Mouse (Mus musculus) midbrain, embryonic 11.5 days (tissue): ENCODE measurements at regions not wholly inside any gene's neighbourhood (a gene's known extent, or its start where the extent isn't known, plus 50 kb on each side); places are given as distances from the start of the nearest gene placed in this dataset.
"Not testable (repeated sequence)": the region's sequence is repeated elsewhere in the genome, so short reads cannot be mapped to it uniquely, and the experiment has no call there.

ENCODE experiments used
- ATAC-seq: fragments of 200-750 bp; cut with Nextera tagmentation; 2 replicates; pipeline ENCODE4 v1.8.0; 2017; ENCODE audit warnings: moderate TSS enrichment, moderate library complexity; ENCODE audit not compliant: low FRiP score
- DNase-seq: peaks from one replicate; pipeline ENCODE4 v3.0.0; 2015; ENCODE audit warnings: low spot score; ENCODE audit errors: missing footprints
- H3K27ac ChIP-seq: fragments of 300-500 bp; sonication (generic); 2 replicates; pipeline ENCODE4 v1.5.1; 2014; ENCODE audit warnings: low read depth, low read length
- H3K27me3 ChIP-seq: fragments of 300-500 bp; sonication (generic); 2 replicates; pipeline ENCODE4 v1.6.1; 2014; ENCODE audit warnings: mild to moderate bottlenecking, low read length, moderate library complexity, mixed read lengths; ENCODE audit not compliant: control insufficient read depth, insufficient read depth
- H3K36me3 ChIP-seq: fragments of 300-500 bp; sonication (generic); 2 replicates; pipeline ENCODE4 v1.6.1; 2014; ENCODE audit warnings: mild to moderate bottlenecking, low read length, moderate library complexity, mixed read lengths; ENCODE audit not compliant: control insufficient read depth, insufficient read depth
- H3K4me1 ChIP-seq: fragments of 300-500 bp; sonication (generic); 2 replicates; pipeline ENCODE4 v1.6.1; 2014; ENCODE audit warnings: low read length; ENCODE audit not compliant: control insufficient read depth, insufficient read depth
- H3K4me2 ChIP-seq: fragments of 300-500 bp; sonication (generic); 2 replicates; pipeline ENCODE4 v1.6.1; 2014; ENCODE audit warnings: mild to moderate bottlenecking, moderate library complexity
- H3K4me3 ChIP-seq: fragments of 300-500 bp; sonication (generic); 2 replicates; pipeline ENCODE4 v1.5.1; 2014; ENCODE audit warnings: low read depth, low read length
- H3K9ac ChIP-seq: fragments of 300-500 bp; sonication (generic); 2 replicates; pipeline ENCODE4 v1.6.1; 2014; ENCODE audit warnings: low read length
- H3K9me3 ChIP-seq: fragments of 300-500 bp; sonication (generic); 2 replicates; pipeline ENCODE4 v1.6.1; 2016; ENCODE audit warnings: low read length; ENCODE audit not compliant: control insufficient read depth
- WGBS: fragments of 180-500 bp; shearing (Covaris S2); extraction: QIAGEN DNeasy Blood & Tissue Kit; methylation state at CpG from one replicate; pipeline ENCODE4 v1.1.7; 2014; 5-methylcytosine and 5-hydroxymethylcytosine counted together

DNA sequence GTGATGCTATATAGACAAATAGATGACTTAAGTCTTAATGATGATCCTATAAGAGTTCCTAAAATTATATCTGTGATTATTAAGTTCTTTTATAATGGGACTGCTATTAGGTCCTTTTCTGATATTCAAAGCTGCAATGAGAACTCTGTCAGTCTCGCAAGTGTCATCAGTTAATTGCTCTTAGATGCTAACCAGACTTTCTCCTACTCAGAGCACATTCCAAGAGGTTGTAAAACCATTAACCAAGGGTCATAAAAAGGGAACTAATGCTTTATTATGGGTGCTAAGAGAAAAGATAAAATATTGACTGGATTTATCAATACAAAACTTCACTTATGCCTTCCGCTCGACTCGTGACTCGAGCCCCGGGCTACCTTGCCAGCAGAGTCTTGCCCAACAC, 66.3 kb upstream of the Cwc22 start:
- not testable (repeated sequence) for H3K9ac ChIP-seq, H3K4me1 ChIP-seq, H3K4me3 ChIP-seq, H3K27ac ChIP-seq, H3K27me3 ChIP-seq, H3K4me2 ChIP-seq, H3K9me3 ChIP-seq, DNase-seq, H3K36me3 ChIP-seq, ATAC-seq
- 95% methylated on average over 6 of the region's 6 CpGs for WGBS

DNA sequence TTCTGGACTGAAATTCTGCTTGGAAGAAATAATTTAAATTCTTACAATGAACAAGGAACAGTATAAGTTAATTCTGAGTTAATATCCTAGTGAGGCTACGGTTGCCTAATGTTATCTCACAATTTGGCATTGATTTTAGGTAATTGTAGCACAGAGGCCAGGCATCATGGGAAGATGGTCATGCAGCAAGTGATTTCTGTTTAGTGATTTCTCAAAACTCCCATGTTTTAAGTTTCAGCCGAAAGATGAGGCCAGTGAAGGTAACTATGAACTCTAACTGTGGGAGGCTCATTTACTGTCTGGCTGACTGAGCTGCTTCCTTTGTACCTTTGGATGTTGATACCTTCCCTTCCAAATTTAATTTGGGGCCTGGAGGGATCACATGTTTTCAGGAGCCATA, 65.6 kb upstream of the Cwc22 start:
- DNase-seq, result no peak
- H3K27ac ChIP-seq, result no peak overlapping the region
- WGBS, result 93% methylated on average over 2 of the region's 2 CpGs
- no peak for ATAC-seq
- H3K9ac ChIP-seq, result no peak overlapping the region
- H3K4me1 ChIP-seq, result no peaks in the 10 kb centered on the region
- no peaks in the 10 kb centered on the region for H3K36me3 ChIP-seq
- H3K9me3 ChIP-seq, result no peaks in the 10 kb centered on the region
- no peaks in the 10 kb centered on the region for H3K27me3 ChIP-seq
- H3K4me3 ChIP-seq, result no peak overlapping the region
- no peak overlapping the region for H3K4me2 ChIP-seq

DNA sequence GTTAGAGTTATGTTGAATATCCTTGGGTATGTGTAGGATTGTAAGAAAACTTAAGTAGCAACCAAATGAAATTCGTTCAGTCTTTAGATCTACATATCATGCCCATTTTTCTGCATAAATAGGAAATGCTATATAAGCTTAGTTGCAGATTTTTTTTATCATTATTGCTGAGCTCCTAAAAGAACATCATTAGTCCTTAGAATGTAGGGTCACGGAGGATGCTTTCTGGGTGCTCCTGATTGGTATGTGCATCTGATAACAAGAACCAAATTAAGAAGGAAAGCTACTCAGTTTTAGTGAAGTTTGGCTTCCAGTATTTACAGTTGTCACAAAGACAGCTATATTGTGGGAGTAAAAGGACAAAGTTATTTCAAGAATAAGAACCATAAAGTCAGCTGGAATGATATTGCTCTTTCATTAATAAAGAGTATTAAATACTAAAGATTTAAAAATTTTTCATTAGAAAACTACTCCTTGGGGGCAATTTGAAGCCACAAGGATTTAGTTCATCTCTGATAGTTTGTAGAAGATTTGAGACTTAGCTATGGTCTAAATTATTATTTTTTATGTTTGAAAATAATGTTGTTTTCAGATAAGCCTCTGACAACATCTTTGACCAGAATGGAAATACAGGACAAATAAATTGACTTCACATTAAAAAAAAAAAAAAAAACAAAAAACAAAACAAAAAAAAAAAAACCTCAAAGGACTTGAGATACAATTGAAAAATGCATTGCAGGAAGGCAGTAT, 65.1 kb upstream of the Cwc22 start:
- 87% methylated on average over 2 of the region's 2 CpGs for WGBS
- Histone ChIP-seq H3K36me3 (no peaks in the 10 kb centered on the region), H3K9me3 (no peaks in the 10 kb centered on the region)

DNA sequence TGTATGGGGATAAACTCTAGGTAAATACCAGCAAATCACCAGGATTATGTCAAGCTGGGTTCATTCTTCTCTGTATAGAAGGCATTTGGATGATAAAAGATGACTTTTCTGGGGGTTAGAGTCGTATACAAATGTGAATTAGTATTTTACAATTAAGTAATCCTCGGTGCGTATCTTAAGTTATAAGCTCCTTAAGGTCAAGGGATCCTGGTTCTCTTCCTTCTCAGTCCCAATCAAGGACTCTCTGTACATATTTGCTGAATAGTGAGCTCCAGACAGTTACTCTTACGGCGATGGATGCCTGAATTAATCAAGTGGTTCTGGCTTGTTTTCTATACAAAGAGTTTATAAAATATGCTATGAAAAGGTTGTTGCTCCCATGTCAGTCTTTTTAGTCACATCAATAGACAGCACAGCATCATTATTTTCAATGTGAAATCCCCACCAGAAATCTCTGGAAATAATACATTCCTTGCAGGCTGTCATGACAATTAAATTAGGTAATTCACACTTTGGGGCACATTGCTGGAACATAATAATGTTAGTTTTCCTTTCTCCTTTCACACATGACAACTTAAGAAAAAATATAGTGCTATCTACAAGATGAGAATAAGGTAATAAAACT, 64.0 kb upstream of the Cwc22 start:
- Histone ChIP-seq H3K27me3 (no peaks in the 10 kb centered on the region), H3K9me3 (no peaks in the 10 kb centered on the region), H3K9ac (no peak overlapping the region), H3K4me3 (no peak overlapping the region), H3K4me2 (no peak overlapping the region), H3K4me1 (no peaks in the 10 kb centered on the region), H3K27ac (no peak overlapping the region), H3K36me3 (no peaks in the 10 kb centered on the region)
- ATAC-seq, result no peak
- no peak for DNase-seq
- WGBS, result 78% methylated on average over 5 of the region's 5 CpGs

More for the DNA sequence above, 65.1 kb upstream of the Cwc22 start:
- no peak for ATAC-seq
- Histone ChIP-seq H3K4me1 (no peaks in the 10 kb centered on the region), H3K4me3 (no peak overlapping the region), H3K4me2 (no peak overlapping the region), H3K27me3 (no peaks in the 10 kb centered on the region), H3K9ac (no peak overlapping the region), H3K27ac (no peak overlapping the region)
- no peak for DNase-seq

DNA sequence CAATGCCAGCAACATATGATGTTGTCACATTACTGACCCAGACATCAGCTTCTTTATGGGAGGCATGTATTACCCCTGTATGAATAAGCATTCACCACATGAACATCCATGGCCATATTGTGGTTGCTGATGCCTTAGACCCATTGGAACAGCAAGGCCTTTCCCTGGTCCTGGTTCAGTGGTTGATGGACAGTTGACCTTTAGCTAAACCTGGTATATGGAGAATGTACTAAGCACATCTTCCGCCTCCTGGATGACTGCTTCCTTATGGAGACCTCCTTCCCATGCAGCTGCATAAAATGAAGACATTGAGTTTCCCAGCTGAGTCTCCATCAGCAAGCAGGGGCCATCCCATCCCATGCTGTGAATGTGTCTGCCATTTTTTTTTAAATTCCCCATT, 61.9 kb upstream of the Cwc22 start:
- no peak overlapping the region for H3K27ac ChIP-seq
- no peak overlapping the region for H3K4me3 ChIP-seq
- no peaks in the 10 kb centered on the region for H3K27me3 ChIP-seq
- H3K9me3 ChIP-seq, result no peaks in the 10 kb centered on the region
- H3K4me2 ChIP-seq, result no peak overlapping the region
- no peak for ATAC-seq
- WGBS, result 96% methylated on average over 1 of the region's 1 CpGs
- H3K4me1 ChIP-seq, result no peaks in the 10 kb centered on the region
- H3K36me3 ChIP-seq, result no peaks in the 10 kb centered on the region
- DNase-seq, result no peak
- H3K9ac ChIP-seq, result no peak overlapping the region

DNA sequence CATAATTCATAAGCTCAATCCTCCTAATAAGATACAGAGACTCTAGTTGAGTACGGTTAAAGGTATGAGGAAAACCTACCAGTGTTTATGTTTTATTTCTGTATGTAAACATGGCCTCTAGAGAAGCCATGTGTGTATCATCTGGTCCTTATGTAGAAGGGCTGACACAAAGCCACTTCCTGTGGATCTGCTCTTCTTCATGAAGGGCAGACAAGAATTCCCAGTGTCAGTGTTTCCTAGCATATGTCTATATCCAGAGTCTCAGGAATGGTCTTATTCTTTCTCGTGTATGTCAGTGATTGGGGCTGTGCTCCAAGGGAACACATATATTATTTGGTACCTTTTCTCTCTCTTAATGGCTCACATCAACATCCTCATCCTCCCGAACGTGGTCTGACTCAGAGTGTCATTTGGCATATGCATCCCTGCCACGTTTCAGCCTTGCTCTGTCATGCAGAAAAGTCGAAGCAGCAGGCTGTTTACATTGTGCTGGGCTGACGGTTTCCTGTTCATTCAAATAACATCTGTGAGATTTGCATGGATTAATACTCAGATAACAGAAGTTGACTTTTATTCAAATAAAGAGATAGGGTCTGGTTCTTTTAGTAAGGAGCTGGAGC, 59.3 kb upstream of the Cwc22 start:
- no peak overlapping the region for H3K4me2 ChIP-seq
- H3K9me3 ChIP-seq, result no peaks in the 10 kb centered on the region
- H3K36me3 ChIP-seq, result no peaks in the 10 kb centered on the region
- DNase-seq (no peak), ATAC-seq (no peak)
- H3K4me1 ChIP-seq, result no peaks in the 10 kb centered on the region
- H3K4me3 ChIP-seq, result no peak overlapping the region
- H3K9ac ChIP-seq, result no peak overlapping the region
- H3K27ac ChIP-seq, result no peak overlapping the region
- no peaks in the 10 kb centered on the region for H3K27me3 ChIP-seq
- WGBS, result 48% methylated on average over 7 of the region's 7 CpGs

DNA sequence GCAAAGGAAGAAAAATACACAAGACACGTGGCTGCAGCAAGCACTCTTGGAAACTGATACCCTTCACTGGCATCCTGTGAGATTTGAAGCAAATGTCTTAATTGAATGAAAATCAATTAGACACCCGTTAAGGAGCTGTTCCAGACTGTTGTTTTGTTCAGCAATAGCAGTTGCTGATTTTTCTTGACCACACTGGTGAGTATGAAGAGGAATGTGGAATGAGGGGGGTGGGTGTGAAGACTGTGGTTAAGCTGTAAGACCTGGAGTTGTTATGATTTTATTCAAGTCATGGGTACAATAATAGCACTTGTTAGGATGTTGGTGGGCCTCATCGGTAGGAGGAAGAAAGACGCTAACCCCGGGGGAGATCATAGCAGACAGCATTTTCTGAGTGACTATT, 58.3 kb upstream of the Cwc22 start:
- Histone ChIP-seq H3K4me1 (no peaks in the 10 kb centered on the region), H3K9me3 (no peaks in the 10 kb centered on the region), H3K27me3 (no peaks in the 10 kb centered on the region), H3K27ac (no peak overlapping the region), H3K4me3 (no peak overlapping the region), H3K36me3 (no peaks in the 10 kb centered on the region), H3K4me2 (no peak overlapping the region), H3K9ac (no peak overlapping the region)
- ATAC-seq (no peak), DNase-seq (no peak)
- 75% methylated on average over 5 of the region's 5 CpGs for WGBS
